Mouse (Mus musculus): ENCODE data around the gene Kif2c. TPM values are rescaled to one million over a fixed set of nuclear protein-coding genes. Genes with fewer than 3 reads are reported as not detected.

Gene Kif2c
- total and polyA plus RNA-seq, 3 experiments: 0.14 to 0.26 (median 0.25) TPM

DNA sequence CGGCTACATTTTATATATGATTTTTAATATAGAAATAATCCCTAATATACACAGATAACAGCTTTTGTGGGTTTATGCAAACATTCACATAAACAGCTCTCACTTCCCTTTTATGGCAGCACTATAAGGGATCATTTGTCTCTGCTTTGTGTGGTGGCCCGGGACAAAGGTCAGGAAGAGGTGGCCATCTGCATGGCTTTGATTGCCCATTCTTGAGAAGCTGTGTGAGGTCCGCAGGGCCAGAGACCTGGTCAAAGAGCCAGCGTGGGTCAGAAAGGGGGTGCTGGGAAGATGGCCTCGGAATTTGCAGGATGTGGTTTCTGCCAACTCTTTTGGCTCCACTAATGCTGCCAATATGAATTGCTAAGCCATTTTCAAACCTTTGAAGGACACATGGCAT, 40.6 kb upstream of the Kif2c start:
- no peaks in the 10 kb centered on the region; the same call in 1 of the 2 replicates for H3K27me3 ChIP-seq (ENCODE audit: control insufficient read depth, insufficient read depth, low read length)
- no peak for TF ChIP-seq POLR2A (IDR thresholded peaks at IDR 0.05; ENCODE audit: insufficient read depth, low read depth, low read length)
- TF ChIP-seq EP300 (IDR thresholded peaks at IDR 0.05; ENCODE audit: insufficient read depth, low read depth, low read length): no peak
- TF ChIP-seq CTCF (IDR thresholded peaks at IDR 0.05): no peak
- intact Hi-C loops (cut with DNase I): no loop called here

GRCm38 (mm10) chr4:117221836-117222235, 39.4 kb upstream of the Kif2c start:
- WGBS: 68% methylated on average over 9 of the region's 9 CpGs
- DNase-seq: peak in 1 of 2 experiments; percentile 42

More for the DNA sequence above, 40.6 kb upstream of the Kif2c start:
- H3K79me2 ChIP-seq (replicated peaks; ENCODE audit: control insufficient read depth, insufficient read depth, low read length): no peaks in the 10 kb centered on the region
- H3K4me1 ChIP-seq (ENCODE audit: control insufficient read depth, insufficient read depth, low read length): no peaks in the 10 kb centered on the region
- no peaks in the 10 kb centered on the region for H3K36me3 ChIP-seq (ENCODE audit: control insufficient read depth, insufficient read depth, low read length)
- no peak for DNase-seq
- no peak overlapping the region for H3K27ac ChIP-seq
- H3K9ac ChIP-seq (ENCODE audit: low read depth, low read length): no peak overlapping the region
- H3K4me3 ChIP-seq: no peak overlapping the region
- 69% methylated on average over 5 of the region's 5 CpGs for WGBS

GRCm38 (mm10) chr4:117220741-117221515, 38.5 kb upstream of the Kif2c start:
- WGBS: 66% methylated on average over 9 of the region's 9 CpGs
- Histone ChIP-seq H3K4me3 (no peak overlapping the region), H3K4me1 (ENCODE audit: control insufficient read depth, insufficient read depth, low read length) (no peaks in the 10 kb centered on the region), H3K79me2 (replicated peaks; ENCODE audit: control insufficient read depth, insufficient read depth, low read length) (no peaks in the 10 kb centered on the region), H3K9ac (ENCODE audit: low read depth, low read length) (no peak overlapping the region), H3K27ac (no peak overlapping the region), H3K27me3 (ENCODE audit: control insufficient read depth, insufficient read depth, low read length) (no peaks in the 10 kb centered on the region), H3K36me3 (ENCODE audit: control insufficient read depth, insufficient read depth, low read length) (no peaks in the 10 kb centered on the region)
- intact Hi-C loops (cut with DNase I): no loop called here
- DNase-seq: no peak
- TF ChIP-seq EP300 (IDR thresholded peaks at IDR 0.05; ENCODE audit: insufficient read depth, low read depth, low read length) (no peak), POLR2A (IDR thresholded peaks at IDR 0.05; ENCODE audit: insufficient read depth, low read depth, low read length) (no peak), CTCF (IDR thresholded peaks at IDR 0.05) (no peak)

More at GRCm38 (mm10) chr4:117221836-117222235, 39.4 kb upstream of the Kif2c start:
- Histone ChIP-seq H3K79me2 (replicated peaks; ENCODE audit: control insufficient read depth, insufficient read depth, low read length) (no peaks in the 10 kb centered on the region), H3K27me3 (ENCODE audit: control insufficient read depth, insufficient read depth, low read length) (no peaks in the 10 kb centered on the region; the same call in 1 of the 2 replicates), H3K36me3 (ENCODE audit: control insufficient read depth, insufficient read depth, low read length) (no peaks in the 10 kb centered on the region), H3K9ac (ENCODE audit: low read depth, low read length) (no peak overlapping the region), H3K4me3 (no peak overlapping the region), H3K27ac (no peak overlapping the region), H3K4me1 (ENCODE audit: control insufficient read depth, insufficient read depth, low read length) (no peaks in the 10 kb centered on the region)
- intact Hi-C loops (cut with DNase I): no loop called here
- TF ChIP-seq EP300 (IDR thresholded peaks at IDR 0.05; ENCODE audit: insufficient read depth, low read depth, low read length): no peak
- no peak for TF ChIP-seq CTCF (IDR thresholded peaks at IDR 0.05)
- TF ChIP-seq POLR2A (IDR thresholded peaks at IDR 0.05; ENCODE audit: insufficient read depth, low read depth, low read length): no peak

- Histone ChIP-seq H3K36me3 (ENCODE audit: control insufficient read depth, insufficient read depth, low read length) (no peaks in the 10 kb centered on the region), H3K27ac (no peak overlapping the region), H3K27me3 (ENCODE audit: control insufficient read depth, insufficient read depth, low read length) (no peaks in the 10 kb centered on the region), H3K4me3 (no peak overlapping the region), H3K4me1 (ENCODE audit: control insufficient read depth, insufficient read depth, low read length) (no peaks in the 10 kb centered on the region), H3K79me2 (replicated peaks; ENCODE audit: control insufficient read depth, insufficient read depth, low read length) (no peaks in the 10 kb centered on the region), H3K9ac (ENCODE audit: low read depth, low read length) (no peak overlapping the region)
- intact Hi-C loops (cut with DNase I): loop anchor here (10.0 kb wide), 1 partner anchor 214 kb away; no protein-coding TSS in a partner anchor
- TF ChIP-seq POLR2A (IDR thresholded peaks at IDR 0.05; ENCODE audit: insufficient read depth, low read depth, low read length) (no peak), EP300 (IDR thresholded peaks at IDR 0.05; ENCODE audit: insufficient read depth, low read depth, low read length) (0 out of 2 replicates have a peak, but pooled peaks have one; percentile 20)
- 25% methylated on average over 10 of the region's 10 CpGs for WGBS
- peak; percentile 49 to 62 for DNase-seq
Measured at GRCm38 (mm10) chr4:117218517-117219219, 36.2 kb upstream of the Kif2c start.

DNA sequence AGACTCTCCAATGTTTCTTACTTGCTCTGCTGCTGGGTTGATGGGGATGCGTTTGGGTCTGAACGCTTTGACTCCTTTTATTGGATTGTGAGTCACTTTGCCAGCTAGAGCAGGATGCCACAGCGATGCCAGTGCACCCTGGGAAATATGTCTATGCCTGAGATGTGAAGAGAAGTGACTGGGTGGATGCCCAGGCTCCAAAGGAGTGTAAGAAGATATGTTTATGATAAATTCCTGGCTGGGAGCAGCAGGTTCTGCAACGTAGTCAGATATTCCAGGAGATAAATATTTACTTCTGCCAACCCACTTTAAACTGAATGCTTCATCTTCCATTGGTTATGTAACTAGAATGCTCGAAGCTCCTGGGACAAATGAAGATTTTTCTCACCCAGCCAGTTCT, 34.6 kb upstream of the Kif2c start:
- no peaks in the 10 kb centered on the region for H3K27me3 ChIP-seq (ENCODE audit: control insufficient read depth, insufficient read depth, low read length)
- no peak for DNase-seq
- H3K36me3 ChIP-seq (ENCODE audit: control insufficient read depth, insufficient read depth, low read length): no peaks in the 10 kb centered on the region
- intact Hi-C loops (cut with DNase I): loop anchor here (1.0 to 10.0 kb wide), 2 partner anchors 33 to 212 kb away; no protein-coding TSS in a partner anchor
- no peak overlapping the region for H3K9ac ChIP-seq (ENCODE audit: low read depth, low read length)
- H3K27ac ChIP-seq: no peak overlapping the region
- TF ChIP-seq EP300 (IDR thresholded peaks at IDR 0.05; ENCODE audit: insufficient read depth, low read depth, low read length) (no peak), POLR2A (IDR thresholded peaks at IDR 0.05; ENCODE audit: insufficient read depth, low read depth, low read length) (no peak), CTCF (IDR thresholded peaks at IDR 0.05) (no peak)
- no peaks in the 10 kb centered on the region for H3K4me1 ChIP-seq (ENCODE audit: control insufficient read depth, insufficient read depth, low read length)
- WGBS: 73% methylated on average over 5 of the region's 5 CpGs
- H3K4me3 ChIP-seq: no peak overlapping the region
- H3K79me2 ChIP-seq (replicated peaks; ENCODE audit: control insufficient read depth, insufficient read depth, low read length): no peaks in the 10 kb centered on the region
